Mouse (Mus musculus): Measurements from ENCODE around the gene Plcd1. TPM values are rescaled to one million over a fixed set of nuclear protein-coding genes. Genes with fewer than 3 reads are reported as not detected.

The Plcd1 gene
- total RNA-seq (2023): 1.2 TPM

GRCm38 (mm10) chr9:119093419-119094295 lies at the start of gene Plcd1:
Gene Plcd1 (minus strand): TSS chr9:119093502.

GRCm38 (mm10) chr9:119101992-119102782 lies 8.9 kb upstream of the Plcd1 start, which contains the start of gene Dlec1:
Gene Dlec1 (plus strand): TSS chr9:119102478.

GRCm38 (mm10) chr9:119052154-119052944 lies 41.0 kb downstream of the Plcd1 start, which contains the start of gene Vill:
Gene Vill (plus strand): TSS chr9:119052778.

Other genes with a start within 250 kb of the Plcd1 start
- 0.77 TPM for gene Ctdspl, start 167.0 kb downstream of the Plcd1 start, total RNA-seq (2023)
- 1.4 TPM for gene Vill, start 40.7 kb downstream of the Plcd1 start, total RNA-seq (2023)
- gene Dlec1, start 9.0 kb upstream of the Plcd1 start, total RNA-seq (2023): not detected
- gene Acaa1b, start 63.6 kb upstream of the Plcd1 start, total RNA-seq (2023): 0.47 TPM
- gene Gm47289, start 65.7 kb upstream of the Plcd1 start, total RNA-seq (2023): not detected
- not detected for gene Slc22a13, start 115.6 kb upstream of the Plcd1 start, total RNA-seq (2023)
- 43.8 TPM for gene Oxsr1, start 228.9 kb upstream of the Plcd1 start, total RNA-seq (2023)
- gene Acaa1a, start 246.2 kb upstream of the Plcd1 start, total RNA-seq (2023): 55.5 TPM
- 41.9 TPM for gene Myd88, start 247.9 kb upstream of the Plcd1 start, total RNA-seq (2023)